16 mouse cellular contexts compared by ENCODE assay signal in genomic region chr10:94747011-94747410, GRCm38 (mm10). TPM values are rescaled to one million over a fixed set of nuclear protein-coding genes. Genes with fewer than 3 reads are reported as not detected.
DNase-seq lines count a peak whose midpoint lies in the region; ATAC-seq lines count a peak whose summit lies in the region.
"Had no signal": no experiment of that assay in that cellular context is flagged by ENCODE, and none has a peak within 500 bp of the region (broad histone marks: within the 10 kb centered on the region; RNA-seq: fewer than 3 reads in every experiment).

No protein-coding gene starts in this region.

- no peak overlapping the region for H3K4me3 ChIP-seq in kidney, embryonic 16.5 days (ENCODE audit: low read length)
- H3K4me3 ChIP-seq: forebrain, embryonic 12.5 days; midbrain, embryonic 15.5 days had no signal

- no peaks in the 10 kb centered on the region for H3K9me3 ChIP-seq in kidney, embryonic 16.5 days (ENCODE audit: low read length)
- H3K9me3 ChIP-seq: forebrain, embryonic 12.5 days; midbrain, embryonic 15.5 days had no signal

- ATAC-seq in cerebellum, adult (ENCODE audit: insufficient number of reproducible peaks, low FRiP score, low TSS enrichment): no peak
- ATAC-seq in kidney, embryonic 16.5 days (ENCODE audit: low FRiP score, low TSS enrichment): no peak
- ATAC-seq: midbrain, embryonic 15.5 days had no signal

- no peaks in the 10 kb centered on the region for H3K27me3 ChIP-seq in kidney, embryonic 16.5 days (ENCODE audit: insufficient read depth, low read length)
- H3K27me3 ChIP-seq: forebrain, embryonic 12.5 days; midbrain, embryonic 15.5 days had no signal

- no peak overlapping the region for H3K9ac ChIP-seq in kidney, embryonic 16.5 days (replicated peaks; ENCODE audit: low read length)
- H3K9ac ChIP-seq: forebrain, embryonic 12.5 days; midbrain, embryonic 15.5 days had no signal

- 84% methylated on average over 2 of the region's 2 CpGs for WGBS in kidney, embryonic 16.5 days

- no peak overlapping the region for H3K27ac ChIP-seq in kidney, embryonic 16.5 days (ENCODE audit: low read length)
- H3K27ac ChIP-seq: forebrain, embryonic 12.5 days; kidney, postnatal 0 days; macrophage; midbrain, embryonic 15.5 days; stomach, postnatal 0 days had no signal

- no peaks in the 10 kb centered on the region for H3K4me1 ChIP-seq in kidney, embryonic 16.5 days (ENCODE audit: insufficient read depth, low read length)
- H3K4me1 ChIP-seq: forebrain, embryonic 12.5 days; midbrain, embryonic 15.5 days had no signal

- no peak overlapping the region for H3K4me2 ChIP-seq in kidney, embryonic 16.5 days (replicated peaks; ENCODE audit: low read depth, low read length)
- H3K4me2 ChIP-seq: forebrain, embryonic 12.5 days; midbrain, embryonic 15.5 days had no signal

- peak; percentile 10 for DNase-seq in cerebellum, adult 9-10 months
- DNase-seq in kidney, adult 11 months: peak; percentile 8
- peak; percentile 52 to 76 for DNase-seq in cerebellum, postnatal 25 days
- peak; percentile 7 for DNase-seq in heart, postnatal 4 days
- DNase-seq in adrenal gland, postnatal 25 days: no peak
- DNase-seq: B cell, adult 2 months; layer of hippocampus, adult 9-11 months; lung, adult 2 months; thymus, postnatal 25 days had no signal

- H3K36me3 ChIP-seq in kidney, embryonic 16.5 days (ENCODE audit: insufficient read depth, low read length): 0 out of 2 replicates have a peak, but pooled peaks cover 5% of the 10 kb centered on the region
- H3K36me3 ChIP-seq: midbrain, embryonic 15.5 days had no signal

RNA-seq across cellular contexts. Expression of gene Cep83, which starts 58.6 kb away (rescaled TPM):
- polyA plus RNA-seq in kidney, embryonic 16.5 days (2015; fragmentation: Nextera tagmentation; extraction: Ambion mirVana): 12.9 and 14.6 TPM in 2 replicates
- 10 to 100 TPM; 26.4 to 26.9 TPM for total RNA-seq in heart, postnatal 4 days (2021)
- total RNA-seq in adrenal gland, postnatal 25 days (2021): 10.9 and 12.7 TPM in 2 replicates
